Mouse (Mus musculus): ENCODE measurements around the gene Gpr1. TPM values are rescaled to one million over a fixed set of nuclear protein-coding genes. Genes with fewer than 3 reads are reported as not detected.

Gene Gpr1
- polyA plus RNA-seq, 1 experiment = not detected

DNA sequence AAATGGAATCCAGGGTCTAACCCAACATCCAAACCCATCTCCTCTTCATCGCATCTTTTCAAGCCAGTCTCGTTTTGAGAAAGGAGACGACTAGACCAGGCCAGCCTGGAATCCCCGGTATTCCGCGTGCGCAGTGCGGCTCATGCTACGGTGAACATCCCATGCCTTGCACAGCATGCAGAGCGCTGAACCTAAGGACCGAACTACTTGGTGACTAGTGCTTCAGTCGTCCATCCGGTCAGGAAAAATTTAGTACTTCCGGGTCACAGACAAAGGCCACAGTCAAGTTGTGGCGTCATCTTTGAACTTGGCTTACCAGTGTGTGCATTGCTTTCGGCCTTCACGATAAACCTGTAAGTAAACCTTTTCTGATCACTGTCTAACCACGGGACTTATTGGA, 14.0 kb downstream of the Gpr1 start:
- TF ChIP-seq GATA1 (IDR thresholded peaks at IDR 0.05; ENCODE audit: low read length) = no peak

DNA sequence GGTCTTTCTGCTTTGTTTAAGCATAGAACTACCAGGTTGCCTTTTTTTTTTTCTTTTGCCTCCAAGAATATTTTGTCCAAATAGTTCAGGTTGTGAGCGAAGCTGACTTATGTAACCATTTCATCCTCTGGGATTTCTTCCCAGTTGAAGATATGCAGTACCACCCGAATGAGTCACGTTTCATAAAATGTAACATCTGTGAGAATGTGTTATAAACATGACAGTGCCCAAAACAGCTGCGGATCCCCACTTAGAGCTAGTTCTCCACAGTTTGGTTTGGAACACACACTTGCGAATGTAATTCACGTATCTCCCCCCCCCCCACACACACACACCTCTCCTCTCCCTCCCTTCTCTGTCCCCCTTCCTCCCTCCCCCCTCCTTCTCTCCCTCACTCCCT, 15.0 kb downstream of the Gpr1 start:
- no peak for TF ChIP-seq GATA1 (IDR thresholded peaks at IDR 0.05; ENCODE audit: low read length)

DNA sequence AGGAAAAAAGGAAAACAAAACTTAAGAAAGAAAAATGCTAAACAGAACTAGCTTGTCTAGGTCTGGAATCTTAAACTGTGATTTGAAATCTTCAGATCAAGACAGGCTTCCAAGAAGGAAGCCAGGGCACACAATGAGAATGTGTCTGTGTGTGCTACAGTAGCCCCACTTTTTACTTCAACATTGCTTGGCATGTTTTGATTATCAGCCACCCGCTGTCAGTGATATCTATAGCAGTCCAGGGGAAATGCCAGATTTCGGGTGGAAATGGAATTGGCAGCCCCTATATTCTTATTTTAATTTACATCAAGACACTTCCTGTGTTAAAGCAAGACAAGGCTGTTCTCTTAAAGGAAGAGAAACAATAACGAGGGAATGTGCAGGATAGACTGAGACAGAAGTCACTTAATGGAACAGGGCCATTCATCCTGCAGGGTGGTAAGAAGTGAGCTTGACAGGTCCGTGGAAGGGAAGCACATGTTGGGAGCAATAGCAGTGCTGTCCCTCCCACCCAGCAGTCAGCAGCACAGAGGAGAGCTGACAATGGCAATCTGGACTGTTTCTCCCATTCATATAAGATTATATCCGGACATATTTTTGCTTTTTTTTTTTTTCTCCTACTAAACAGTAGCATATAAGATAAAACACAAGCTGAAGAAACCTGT, 18.4 kb downstream of the Gpr1 start:
- TF ChIP-seq GATA1 (IDR thresholded peaks at IDR 0.05; ENCODE audit: low read length) = no peak

DNA sequence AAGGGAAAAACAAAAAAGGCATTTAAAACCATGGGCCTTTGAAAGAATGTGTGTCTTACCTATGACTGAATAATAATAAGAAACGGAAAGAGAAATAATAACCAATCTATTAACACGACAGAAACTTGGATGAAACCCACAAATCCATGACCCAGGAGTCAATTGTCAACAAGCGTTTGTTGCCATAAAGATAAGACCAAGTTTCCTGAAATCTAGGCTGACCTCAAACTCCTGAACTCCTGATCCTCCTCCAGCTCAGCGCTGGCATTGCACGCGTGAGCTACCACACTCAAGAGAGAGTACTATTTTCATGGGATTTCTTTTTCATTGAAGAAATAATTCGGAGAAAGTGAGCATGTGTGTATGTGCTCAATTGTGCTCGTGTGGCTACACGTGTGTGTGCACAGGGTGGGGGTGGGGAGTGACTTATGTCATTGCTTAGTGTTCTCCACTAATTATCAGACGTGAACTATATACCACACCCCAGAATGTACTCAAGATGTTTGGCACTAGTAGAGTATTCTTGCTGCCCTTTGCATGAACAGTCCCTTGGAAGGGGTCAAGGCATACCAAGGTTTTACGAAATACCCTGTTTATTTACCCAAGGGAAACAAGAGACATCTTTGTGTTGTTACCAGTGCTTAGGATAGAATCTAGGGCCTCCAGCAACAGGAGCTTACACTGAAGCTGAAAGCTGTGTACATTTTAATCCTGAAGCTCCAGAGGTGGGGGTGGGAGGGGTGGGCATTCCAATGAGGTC, 21.9 kb downstream of the Gpr1 start:
- no peak for TF ChIP-seq GATA1 (IDR thresholded peaks at IDR 0.05; ENCODE audit: low read length)

DNA sequence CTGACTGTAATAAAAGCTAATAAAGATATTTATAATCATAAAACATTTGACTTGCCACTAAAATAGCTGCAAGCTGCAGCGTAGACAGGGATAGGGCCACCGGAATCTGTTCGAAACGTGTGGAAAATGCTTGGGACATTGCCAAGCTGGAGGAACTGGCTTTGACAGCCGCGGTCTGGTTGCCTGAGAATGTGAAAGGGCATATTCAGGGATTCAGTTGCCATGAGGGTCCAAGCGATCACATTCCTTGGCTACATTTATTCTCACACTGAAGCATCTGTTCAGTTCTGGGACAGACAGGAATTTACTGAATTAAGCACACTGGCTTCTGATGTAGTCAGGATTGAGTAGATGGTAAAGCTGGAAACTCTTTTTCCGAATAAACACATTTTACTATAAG, 23.5 kb downstream of the Gpr1 start:
- no peak for TF ChIP-seq GATA1 (IDR thresholded peaks at IDR 0.05; ENCODE audit: low read length)

DNA sequence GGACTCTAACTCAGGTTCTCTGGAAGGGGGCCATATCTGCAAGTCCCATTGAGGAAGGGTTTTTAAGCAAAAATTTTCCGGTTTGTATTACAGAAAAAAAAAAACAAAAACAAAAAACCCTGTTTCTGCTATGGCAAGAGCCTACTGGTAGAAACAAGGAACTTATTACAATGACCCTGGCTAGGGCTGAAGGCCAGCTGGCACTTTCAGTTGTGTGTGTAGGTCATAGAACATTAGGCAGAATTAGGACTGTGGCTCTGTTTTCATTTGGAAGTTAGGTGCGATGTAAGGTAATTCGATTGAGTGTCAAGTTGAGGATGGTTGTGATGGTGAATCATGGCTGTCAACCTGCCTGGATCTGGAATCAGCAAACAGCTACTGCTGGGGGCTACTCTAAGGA, 25.8 kb downstream of the Gpr1 start:
- no peak for TF ChIP-seq GATA1 (IDR thresholded peaks at IDR 0.05; ENCODE audit: low read length)

DNA sequence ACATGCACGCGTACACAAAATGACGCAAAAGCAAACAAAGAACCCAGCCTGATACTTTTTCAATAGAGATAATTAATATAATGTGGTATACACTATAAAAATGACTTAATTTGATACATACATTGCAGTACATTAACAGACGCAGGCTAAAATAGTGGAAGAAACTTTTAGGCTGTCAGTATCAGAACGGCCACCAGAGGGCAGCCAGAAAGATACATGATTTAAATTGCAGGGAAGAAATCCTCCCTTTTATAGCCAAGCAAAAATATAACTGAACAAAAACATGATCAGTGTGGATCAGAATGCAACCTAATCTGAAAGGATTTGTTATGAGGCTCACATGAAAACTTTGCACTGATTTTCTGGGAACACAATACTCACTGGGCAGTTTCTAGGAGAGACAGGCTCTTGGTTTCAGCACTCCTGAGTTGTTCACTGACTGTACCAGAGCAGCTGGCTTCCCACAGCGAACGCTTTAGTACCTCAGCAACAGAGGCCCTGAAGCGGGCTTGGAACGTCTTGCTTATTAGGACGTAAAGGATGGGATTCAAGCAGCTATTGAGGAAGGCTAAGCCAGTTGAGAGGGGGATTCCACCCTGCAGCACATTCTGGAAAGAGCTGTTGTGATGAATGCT, 31.6 kb downstream of the Gpr1 start:
- TF ChIP-seq GATA1 (IDR thresholded peaks at IDR 0.05; ENCODE audit: low read length) = no peak

DNA sequence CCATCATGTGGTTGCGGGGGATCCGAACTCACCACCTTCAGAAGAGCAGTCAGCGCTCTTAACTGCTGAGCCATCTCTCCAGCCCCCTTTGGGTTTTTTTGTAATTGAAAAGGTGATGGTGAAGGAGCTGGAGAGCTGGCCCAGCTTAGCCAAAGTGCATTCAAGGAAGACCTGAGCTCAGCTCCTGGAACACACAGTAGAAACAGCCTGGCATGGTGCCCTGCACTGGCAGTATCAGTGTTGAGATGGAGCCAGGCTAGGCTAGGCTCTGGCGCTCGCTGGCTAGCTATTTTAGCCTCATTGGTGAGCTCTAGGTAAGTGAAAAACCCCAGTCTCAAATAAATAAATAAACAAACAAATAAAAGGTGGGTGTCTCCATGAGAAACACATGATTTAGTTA, 32.1 kb downstream of the Gpr1 start:
- no peak for TF ChIP-seq GATA1 (IDR thresholded peaks at IDR 0.05; ENCODE audit: low read length)

DNA sequence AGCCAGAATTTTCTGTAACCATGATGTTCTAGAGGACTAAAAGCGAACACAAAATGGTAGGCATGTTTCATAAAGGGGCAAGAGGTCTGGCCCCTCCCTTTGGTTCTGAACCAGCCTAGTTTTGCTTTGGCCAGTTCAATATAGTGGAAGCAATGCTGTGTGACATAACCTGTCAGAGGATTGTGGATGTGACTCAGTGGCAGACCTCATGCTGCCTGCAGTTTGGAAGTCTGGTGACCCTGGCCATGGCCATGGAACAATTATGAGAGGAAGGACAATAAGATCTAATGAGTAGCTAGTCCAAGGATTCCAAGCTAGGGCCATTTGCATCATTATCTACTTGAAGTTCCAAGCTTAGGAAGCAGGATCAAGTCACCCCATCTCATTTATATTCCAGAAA, 32.9 kb downstream of the Gpr1 start:
- no peak for TF ChIP-seq GATA1 (IDR thresholded peaks at IDR 0.05; ENCODE audit: low read length)

DNA sequence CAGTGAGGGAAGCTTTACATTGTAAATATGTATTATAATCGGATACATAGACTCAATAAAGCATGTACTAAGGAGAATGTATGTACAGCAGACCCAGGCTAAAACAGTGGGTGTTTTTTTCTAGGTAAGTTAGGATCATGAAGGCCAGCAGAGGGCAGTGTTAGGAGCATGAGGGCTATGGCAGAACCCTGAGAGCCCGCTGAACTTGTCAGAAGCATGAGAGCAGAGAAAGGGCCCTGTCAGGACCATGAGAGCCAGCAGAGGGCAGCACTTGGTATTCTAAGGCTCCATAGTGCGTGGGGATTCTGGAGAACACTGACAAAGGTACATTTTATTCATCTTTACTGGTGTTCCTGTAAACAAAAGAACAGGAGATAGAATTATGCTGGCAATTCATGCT, 33.3 kb downstream of the Gpr1 start:
- no peak for TF ChIP-seq GATA1 (IDR thresholded peaks at IDR 0.05; ENCODE audit: low read length)

DNA sequence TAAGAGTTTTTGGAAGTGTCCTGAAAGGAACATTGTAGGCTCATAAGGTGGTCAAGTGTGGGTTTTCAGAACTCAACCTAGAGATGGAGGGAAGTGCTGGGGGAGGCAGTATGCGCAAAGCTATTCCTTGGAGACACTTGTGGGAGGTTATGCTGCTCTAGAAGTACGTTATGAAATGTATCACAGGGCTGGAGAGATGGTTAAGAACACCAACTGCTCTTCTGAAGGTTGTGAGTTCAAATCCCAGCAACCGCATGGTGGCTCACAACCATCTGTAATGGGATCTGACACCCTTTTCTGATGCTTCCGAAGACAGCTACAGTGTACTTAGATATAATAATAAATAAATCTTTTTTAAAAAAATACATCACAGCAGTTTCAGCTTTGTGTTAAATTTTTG, 34.2 kb downstream of the Gpr1 start:
- TF ChIP-seq GATA1 (IDR thresholded peaks at IDR 0.05; ENCODE audit: low read length) = no peak

DNA sequence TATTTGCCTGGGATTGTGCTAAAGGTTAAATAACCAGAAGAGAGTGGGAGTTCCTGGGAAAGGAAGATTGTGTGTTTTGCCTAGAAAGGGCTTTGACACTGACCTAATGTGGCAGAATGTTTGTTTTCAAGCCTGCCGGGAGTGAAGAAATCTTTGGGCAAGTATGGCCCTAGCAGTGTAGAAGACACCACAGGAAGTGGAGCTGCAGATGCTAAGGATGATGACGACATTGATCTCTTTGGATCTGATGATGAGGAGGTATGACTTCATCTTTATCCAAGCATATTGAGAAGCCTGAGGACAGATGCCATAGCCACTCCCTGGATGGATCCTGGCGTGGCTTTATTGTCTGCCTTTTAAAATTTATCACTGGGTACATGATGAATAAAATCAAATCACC, 36.0 kb downstream of the Gpr1 start:
- TF ChIP-seq GATA1 (IDR thresholded peaks at IDR 0.05; ENCODE audit: low read length) = no peak

DNA sequence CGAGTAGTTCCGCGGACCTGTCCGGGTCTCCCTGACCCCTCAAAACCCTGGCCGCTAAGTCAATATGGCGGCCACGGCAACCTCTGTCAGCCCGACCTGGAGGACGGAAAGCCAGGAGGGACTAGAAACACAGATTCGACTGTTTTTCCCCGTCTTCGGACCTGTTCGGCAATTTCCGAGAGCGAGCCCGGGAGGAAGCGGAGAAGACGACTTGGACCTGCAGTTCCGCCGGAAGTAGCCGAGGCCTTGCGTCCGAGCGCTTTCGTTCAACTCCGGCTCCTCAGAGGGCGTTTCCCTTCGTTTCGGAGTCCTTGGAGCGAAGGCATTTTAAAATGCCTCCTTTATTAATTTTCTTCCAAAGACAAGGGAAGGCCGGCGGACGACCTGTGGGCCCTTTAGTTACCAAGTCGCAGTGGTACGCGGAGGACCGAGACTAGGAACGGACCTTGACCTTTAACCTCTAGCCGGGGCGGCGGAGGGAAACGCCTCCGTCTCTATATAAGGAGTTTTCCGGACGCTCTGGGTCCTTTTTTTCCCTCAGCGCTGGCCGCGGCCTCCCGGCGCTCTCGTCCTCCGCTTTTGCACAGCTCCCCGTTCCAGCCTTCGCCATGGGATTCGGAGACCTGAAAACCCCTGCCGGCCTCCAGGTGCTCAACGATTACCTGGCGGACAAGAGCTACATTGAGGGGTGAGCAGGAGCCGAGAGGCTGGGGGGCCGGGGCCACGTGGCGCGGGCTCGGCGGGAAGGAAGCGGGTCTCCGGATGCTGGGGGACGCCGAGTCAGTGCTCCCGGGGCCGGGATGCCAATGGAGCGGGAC, 37.5 kb downstream of the Gpr1 start, which contains the start of the genes Eef1b2 and Ndufs1:
Eef1b2 (plus strand) TSS at position 222 of the 818 bp plus-strand sequence.
Ndufs1 (minus strand) TSS at position 230 of the 818 bp plus-strand sequence.
- TF ChIP-seq GATA1 (IDR thresholded peaks at IDR 0.05; ENCODE audit: low read length) = no peak

DNA sequence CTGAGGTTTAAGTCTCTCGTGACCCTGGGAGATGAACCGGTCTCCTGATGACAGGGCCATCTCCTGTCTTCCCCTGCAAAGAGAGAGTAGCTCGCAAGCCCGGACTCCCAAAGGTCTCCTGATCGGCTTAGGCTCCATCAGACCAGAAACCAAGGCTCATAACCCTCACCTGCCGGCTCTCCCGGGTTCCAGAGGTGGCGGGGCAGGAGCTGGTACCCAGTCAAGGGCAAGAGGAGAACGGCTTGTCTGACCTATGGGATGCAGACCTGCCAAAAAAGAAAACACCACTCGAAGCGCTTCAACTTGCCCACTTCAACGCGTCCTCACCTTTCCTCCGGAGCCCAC, 38.1 kb downstream of the Gpr1 start:
- no peak for TF ChIP-seq GATA1 (IDR thresholded peaks at IDR 0.05; ENCODE audit: low read length)

DNA sequence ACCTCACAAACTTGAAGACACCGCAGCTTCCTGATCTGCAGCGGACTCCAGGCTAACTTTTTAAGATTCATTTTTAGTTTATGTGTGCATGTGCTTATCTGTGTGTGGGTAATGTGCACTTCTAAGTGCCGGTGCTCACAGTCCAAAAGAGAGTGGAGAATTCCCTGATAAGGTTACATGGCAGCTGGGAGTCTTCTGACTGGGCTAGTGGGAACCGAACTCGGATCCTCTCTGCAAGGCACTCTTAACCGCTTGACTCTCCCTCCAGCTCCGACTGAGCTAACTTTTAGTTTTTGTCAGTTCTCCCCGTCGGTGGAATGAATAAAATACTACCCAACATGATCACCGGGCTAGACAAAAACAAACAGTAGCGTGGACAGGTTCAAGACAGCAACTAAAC, 38.5 kb downstream of the Gpr1 start:
- TF ChIP-seq GATA1 (IDR thresholded peaks at IDR 0.05; ENCODE audit: low read length) = no peak

DNA sequence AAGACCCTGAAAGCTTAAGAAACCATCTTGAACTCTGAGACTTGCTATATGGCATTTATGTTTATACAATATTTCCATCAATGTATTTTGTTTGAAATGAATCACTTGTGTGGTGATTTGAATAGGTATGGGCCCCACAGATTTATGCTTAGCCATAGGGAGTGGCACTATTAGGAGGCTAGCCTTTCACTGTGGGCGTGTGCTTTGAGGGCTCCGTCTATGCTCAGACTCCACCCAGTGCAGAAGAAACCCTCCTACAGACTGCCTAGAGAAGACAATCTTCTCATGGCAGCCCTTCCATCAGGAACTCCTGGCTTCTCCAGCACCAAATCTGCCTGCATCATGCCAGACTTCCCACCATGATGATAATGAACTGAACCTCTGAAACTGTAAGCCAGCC, 45.7 kb downstream of the Gpr1 start:
- no peak for TF ChIP-seq GATA1 (IDR thresholded peaks at IDR 0.05; ENCODE audit: low read length)

All from G1E-ER4 (cell line).